Mouse (Mus musculus): Measurements from ENCODE around the gene Kcnq2. TPM values are rescaled to one million over a fixed set of nuclear protein-coding genes. Genes with fewer than 3 reads are reported as not detected.
A peak's percentile ranks its signal among the peaks of the same experiment; 100 is the strongest.

The Kcnq2 gene
- total RNA-seq, 2 experiments from 2014 or later: 275 to 280 TPM

- peak within 1 kb of the TSS; percentile 99 for H3K27ac ChIP-seq
- intact Hi-C loops (cut with DNase I): loop anchor here (2.0 kb wide), 2 partner anchors 18 to 30 kb away; partner anchors contain the start of gene Ppdpf
- peak; percentile 87 to 93 for DNase-seq (ENCODE audit: extremely low spot score in 1 of 2, low spot score in 2 of 2)
- TF ChIP-seq CTCF (IDR thresholded peaks at IDR 0.05): peak; percentile 23
- peak within 1 kb of the TSS; percentile 74 for H3K4me3 ChIP-seq
Measured at GRCm38 (mm10) chr2:181156248-181157121, 21.4 kb upstream of the Kcnq2 start, which contains the start of gene Eef1a2. Gene Eef1a2, minus strand, starts transcription at chr2:181157014.

- H3K4me3 ChIP-seq: peak overlapping the region; percentile 74
- TF ChIP-seq CTCF (IDR thresholded peaks at IDR 0.05): no peak
- intact Hi-C loops (cut with DNase I): loop anchor here (2.0 kb wide), 2 partner anchors 19 to 31 kb away; partner anchors contain the start of gene Ppdpf
- peak overlapping the region; percentile 99 for H3K27ac ChIP-seq
- DNase-seq (ENCODE audit: extremely low spot score in 1 of 2, low spot score in 2 of 2): peak in 1 of 2 experiments; percentile 42
Measured at GRCm38 (mm10) chr2:181155801-181156200, 20.7 kb upstream of the Kcnq2 start.

DNA sequence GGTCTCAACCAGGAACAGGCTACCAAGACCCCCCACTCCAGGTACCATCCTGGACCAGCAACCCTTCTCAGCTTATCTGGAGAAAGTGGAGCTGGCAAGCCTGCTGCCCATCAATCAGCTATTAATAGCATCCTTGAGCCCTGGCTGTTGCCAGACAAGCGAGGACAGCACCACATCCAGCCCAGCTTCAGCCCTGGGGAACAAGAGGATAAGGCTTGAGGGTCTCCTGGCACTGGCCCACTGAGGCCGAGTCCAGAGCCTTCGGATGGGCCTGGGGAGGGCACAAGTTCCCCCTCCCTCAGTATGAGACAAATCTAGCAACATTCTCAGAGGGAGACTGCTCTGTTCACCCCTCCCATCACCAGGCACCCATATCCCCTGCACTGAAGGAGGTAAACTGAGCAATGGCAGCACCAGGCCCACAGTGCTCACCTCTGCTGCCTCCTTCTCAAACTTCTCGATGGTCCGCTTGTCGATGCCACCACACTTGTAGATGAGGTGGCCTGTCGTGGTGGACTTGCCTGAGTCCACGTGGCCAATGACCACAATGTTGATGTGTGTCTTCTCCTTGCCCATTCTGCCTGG, 19.8 kb upstream of the Kcnq2 start:
- H3K27ac ChIP-seq: peak overlapping the region; percentile 99
- H3K4me3 ChIP-seq: peak overlapping the region; percentile 74
- intact Hi-C loops (cut with DNase I): no loop called here
- no peak for TF ChIP-seq CTCF (IDR thresholded peaks at IDR 0.05)
- peak in 1 of 2 experiments; percentile 12 for DNase-seq (ENCODE audit: extremely low spot score in 1 of 2, low spot score in 2 of 2)

DNA sequence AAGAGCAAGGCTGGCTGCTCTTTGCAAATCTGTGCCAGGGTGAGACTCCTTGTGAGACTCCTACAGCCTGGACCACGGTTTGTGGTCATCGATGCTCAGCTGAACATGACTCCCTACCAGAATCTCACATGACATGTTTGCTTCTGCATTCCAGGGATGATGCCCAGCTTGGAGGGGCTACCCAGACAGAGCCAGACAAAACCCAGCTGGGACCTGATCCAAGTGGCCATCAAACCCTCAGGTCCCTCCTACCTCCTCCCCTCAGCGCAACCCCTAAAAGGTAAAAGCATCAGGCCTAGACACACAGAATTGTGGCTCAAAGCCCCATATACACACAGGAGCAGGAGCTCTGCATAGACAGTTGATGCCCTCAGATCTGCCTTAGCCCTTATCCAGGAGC, 19.3 kb upstream of the Kcnq2 start:
- Histone ChIP-seq H3K27ac (peak overlapping the region; percentile 99), H3K4me3 (peak overlapping the region; percentile 74)
- TF ChIP-seq CTCF (IDR thresholded peaks at IDR 0.05): no peak
- no peak for DNase-seq (ENCODE audit: extremely low spot score in 1 of 2, low spot score in 2 of 2)
- intact Hi-C loops (cut with DNase I): no loop called here

DNA sequence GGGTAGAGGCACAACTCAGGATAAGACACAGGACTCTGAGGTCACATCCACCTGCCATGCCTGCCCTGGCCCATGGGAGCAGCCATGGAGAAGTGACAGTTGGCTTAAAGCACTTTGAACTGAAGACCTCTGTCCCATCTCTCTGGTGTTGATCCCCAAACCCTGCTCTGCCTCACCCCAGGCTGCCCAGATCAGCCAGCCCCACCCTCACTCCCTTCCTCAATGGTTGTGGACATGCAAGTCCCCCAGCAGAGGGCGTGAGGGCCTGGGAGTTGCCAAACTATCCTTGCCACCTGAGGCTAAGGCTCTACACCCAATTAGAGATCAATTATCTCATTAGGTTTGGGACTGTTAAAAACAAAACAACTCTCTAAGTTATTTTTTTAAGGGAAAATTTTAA, 18.7 kb upstream of the Kcnq2 start:
- Histone ChIP-seq H3K4me3 (peak overlapping the region; percentile 74), H3K27ac (peak overlapping the region; percentile 50; the same call in 1 of the 2 replicates)
- peak; percentile 28 to 44 for DNase-seq (ENCODE audit: extremely low spot score in 1 of 2, low spot score in 2 of 2)
- TF ChIP-seq CTCF (IDR thresholded peaks at IDR 0.05): peak; percentile 64
- intact Hi-C loops (cut with DNase I): no loop called here

DNA sequence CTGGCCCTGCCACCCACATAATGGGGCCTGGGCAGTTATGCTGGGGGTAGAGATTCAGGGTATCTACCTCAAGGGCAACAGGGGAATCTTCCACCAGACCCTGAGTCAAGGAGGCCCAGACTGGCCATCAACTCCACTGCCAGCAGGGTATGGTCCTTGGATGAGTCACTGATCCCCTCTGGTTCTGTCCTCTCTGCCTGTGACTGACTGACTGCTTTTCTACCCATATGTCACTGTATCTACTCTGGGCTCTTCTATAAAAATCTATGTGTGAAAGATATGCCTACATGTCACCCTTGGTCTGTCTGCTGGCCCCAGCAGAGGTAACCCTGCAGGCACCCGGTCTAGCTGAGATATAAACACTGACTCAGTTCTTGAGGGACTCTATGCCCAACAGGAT, 18.0 kb upstream of the Kcnq2 start:
- DNase-seq (ENCODE audit: extremely low spot score in 1 of 2, low spot score in 2 of 2): no peak
- H3K4me3 ChIP-seq: peak overlapping the region; percentile 74
- intact Hi-C loops (cut with DNase I): no loop called here
- TF ChIP-seq CTCF (IDR thresholded peaks at IDR 0.05): no peak
- peak overlapping the region; percentile 75 for H3K27ac ChIP-seq

DNA sequence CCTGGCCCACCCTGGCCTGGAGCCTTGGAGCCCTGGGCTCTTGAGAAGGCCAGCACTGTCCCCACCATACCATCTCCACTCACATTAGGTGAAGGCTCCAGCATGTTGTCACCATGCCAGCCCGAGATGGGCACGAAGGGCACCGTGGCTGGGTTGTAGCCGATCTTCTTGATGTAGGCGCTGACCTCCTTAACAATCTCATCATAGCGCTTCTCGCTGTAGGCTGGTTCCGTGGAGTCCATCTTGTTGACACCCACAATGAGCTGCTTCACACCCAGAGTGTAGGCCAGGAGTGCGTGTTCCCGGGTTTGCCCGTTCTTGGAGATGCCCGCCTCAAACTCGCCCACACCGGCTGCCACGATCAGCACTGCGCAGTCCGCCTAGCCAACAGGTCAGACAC, 17.6 kb upstream of the Kcnq2 start:
- intact Hi-C loops (cut with DNase I): no loop called here
- H3K27ac ChIP-seq: peak overlapping the region; percentile 75
- TF ChIP-seq CTCF (IDR thresholded peaks at IDR 0.05): no peak
- DNase-seq (ENCODE audit: extremely low spot score in 1 of 2, low spot score in 2 of 2): peak in 1 of 2 experiments; percentile 38
- peak overlapping the region; percentile 74 for H3K4me3 ChIP-seq

- TF ChIP-seq CTCF (IDR thresholded peaks at IDR 0.05): no peak
- peak overlapping the region; percentile 50; the same call in 1 of the 2 replicates for H3K27ac ChIP-seq
- intact Hi-C loops (cut with DNase I): loop anchor here (2.0 kb wide), 1 partner anchor 29 kb away; no protein-coding TSS in a partner anchor
- DNase-seq (ENCODE audit: extremely low spot score in 1 of 2, low spot score in 2 of 2): peak in 1 of 2 experiments; percentile 59
- no peak overlapping the region for H3K4me3 ChIP-seq
Measured at GRCm38 (mm10) chr2:181150281-181150680, 15.2 kb upstream of the Kcnq2 start.

DNA sequence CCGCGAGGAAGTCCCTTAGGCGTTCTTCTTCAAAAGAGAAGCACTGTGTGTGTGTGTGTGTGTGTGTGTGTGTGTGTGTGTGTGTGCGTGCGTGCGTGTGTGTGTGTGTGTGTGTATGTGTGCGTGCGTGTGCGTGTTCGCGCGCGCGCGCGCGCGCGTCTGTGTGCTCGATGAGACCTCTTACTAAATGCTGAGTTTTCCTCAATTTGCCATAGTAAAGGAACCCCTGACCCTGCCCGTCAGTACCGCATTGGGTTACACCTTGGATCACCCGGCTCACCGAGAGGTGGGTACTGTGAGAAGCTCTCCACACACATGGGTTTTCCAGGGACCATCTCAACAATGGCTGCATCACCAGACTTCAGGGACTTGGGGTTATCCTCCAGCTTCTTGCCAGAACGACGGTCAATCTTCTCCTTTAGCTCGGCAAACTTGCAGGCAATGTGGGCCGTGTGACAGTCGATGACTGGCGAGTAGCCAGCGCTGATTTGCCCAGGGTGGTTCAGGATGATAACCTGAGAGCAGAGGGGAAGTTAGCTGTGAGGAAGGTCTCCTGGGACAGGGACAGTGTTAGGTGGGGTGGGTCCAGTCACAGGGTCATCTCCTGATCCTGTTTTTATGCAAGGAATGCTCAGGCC, 13.3 kb upstream of the Kcnq2 start:
- intact Hi-C loops (cut with DNase I): no loop called here
- no peak for DNase-seq (ENCODE audit: extremely low spot score in 1 of 2, low spot score in 2 of 2)

GRCm38 (mm10) chr2:181147546-181148317, 12.6 kb upstream of the Kcnq2 start:
- 0 out of 2 replicates have a peak overlapping the region, but pooled peaks have one; percentile 7 for H3K4me3 ChIP-seq
- intact Hi-C loops (cut with DNase I): no loop called here
- TF ChIP-seq CTCF (IDR thresholded peaks at IDR 0.05): no peak
- peak in 1 of 2 experiments; percentile 59 for DNase-seq (ENCODE audit: extremely low spot score in 1 of 2, low spot score in 2 of 2)
- H3K27ac ChIP-seq: peak overlapping the region; percentile 63; the same call in 1 of the 2 replicates

More for the DNA sequence above, 13.3 kb upstream of the Kcnq2 start:
- no peak for TF ChIP-seq CTCF (IDR thresholded peaks at IDR 0.05)
- Histone ChIP-seq H3K27ac (peak overlapping the region; percentile 50; the same call in 1 of the 2 replicates), H3K4me3 (no peak overlapping the region)

All from left cerebral cortex, adult 2 months (tissue).